Mouse (Mus musculus) lung, postnatal 0 days (tissue): ENCODE measurements at regions not wholly inside any gene's neighbourhood (a gene's known extent, or its start where the extent isn't known, plus 50 kb on each side); places are given as distances from the start of the nearest gene placed in this dataset.

Source experiments
- CTCF ChIP-seq: IDR thresholded peaks from 2 replicates; pipeline ENCODE4 v1.5.1; 2016; ENCODE audit warnings: antibody characterized with exemption, mild to moderate bottlenecking
- EP300 ChIP-seq: IDR thresholded peaks from 2 replicates; pipeline ENCODE4 v1.6.1; 2016; ENCODE audit warnings: antibody characterized with exemption, mild to moderate bottlenecking, control low read depth

GRCm38 (mm10) chr8:49361443-49361842 is 517.7 kb upstream of the Tenm3 start:
- TF ChIP-seq CTCF, result no peak
- no peak for TF ChIP-seq EP300
